Mouse (Mus musculus) ES-Bruce4 (cell line): ENCODE measurements at regions not wholly inside any gene's neighbourhood (a gene's known extent, or its start where the extent isn't known, plus 50 kb on each side); places are given as distances from the start of the nearest gene placed in this dataset.

Experiments
- H3K27ac ChIP-seq: 2 replicates; pipeline ENCODE4 v1.5.1; 2012; ENCODE audit warnings: low read length, inconsistent platforms; ENCODE audit not compliant: insufficient read depth
- H3K27me3 ChIP-seq: 2 replicates; pipeline ENCODE4 v1.6.1; 2012; ENCODE audit warnings: mild to moderate bottlenecking, low read length, inconsistent platforms; ENCODE audit not compliant: control insufficient read depth, poor library complexity, insufficient read depth, severe bottlenecking
- H3K36me3 ChIP-seq: 2 replicates; pipeline ENCODE4 v1.6.1; 2012; ENCODE audit warnings: inconsistent platforms, mild to moderate bottlenecking, low read length, moderate library complexity; ENCODE audit not compliant: control insufficient read depth, poor library complexity, insufficient read depth, severe bottlenecking
- H3K4me1 ChIP-seq: one replicate; pipeline ENCODE4 v1.8.1; 2011; ENCODE audit warnings: low read length; ENCODE audit not compliant: control insufficient read depth, insufficient read depth
- H3K4me3 ChIP-seq: 2 replicates; pipeline ENCODE4 v1.5.1; 2011; ENCODE audit warnings: low read depth, mild to moderate bottlenecking, low read length
- H3K9ac ChIP-seq: 2 replicates; pipeline ENCODE4 v1.6.1; 2012; ENCODE audit warnings: low read depth, mild to moderate bottlenecking, inconsistent platforms; ENCODE audit not compliant: poor library complexity, severe bottlenecking
- H3K9me3 ChIP-seq: replicated peaks from 2 replicates; pipeline ENCODE4 v1.6.1; 2012; ENCODE audit warnings: mild to moderate bottlenecking, low read length, inconsistent platforms; ENCODE audit not compliant: control insufficient read depth, poor library complexity, insufficient read depth, severe bottlenecking
- CTCF ChIP-seq: IDR thresholded peaks from one replicate; pipeline ENCODE4 v1.8.1; 2011; ENCODE audit warnings: low read depth, low read length
- EP300 ChIP-seq: IDR thresholded peaks from 2 replicates; pipeline ENCODE4 v1.6.1; 2011; ENCODE audit warnings: low read depth, low read length; ENCODE audit not compliant: insufficient read depth
- POLR2A ChIP-seq: IDR thresholded peaks from one replicate; pipeline ENCODE4 v1.8.1; 2011; ENCODE audit warnings: low read length; ENCODE audit not compliant: insufficient read depth

DNA sequence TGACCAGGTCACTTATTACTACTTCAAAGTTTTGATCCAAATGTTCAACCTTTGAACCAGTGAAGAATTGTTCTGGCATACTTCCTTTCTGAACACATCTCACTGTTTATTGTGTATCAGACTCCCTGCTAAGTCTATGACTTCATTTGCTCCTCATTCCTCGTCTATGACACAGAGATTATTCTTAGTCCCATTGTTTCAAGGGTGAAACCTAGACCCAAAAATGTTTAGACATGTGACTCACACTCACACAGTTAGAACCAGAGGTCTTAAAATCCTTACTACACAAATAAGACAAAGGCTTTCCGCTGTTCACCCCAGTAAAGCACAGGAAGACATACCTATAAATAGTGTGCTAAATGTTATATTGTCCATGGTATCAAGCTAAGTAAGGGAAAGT, 829.0 kb upstream of the Car8 start:
- Histone ChIP-seq H3K9ac (no peak overlapping the region), H3K36me3 (no peaks in the 10 kb centered on the region), H3K27ac (no peak overlapping the region), H3K27me3 (no peaks in the 10 kb centered on the region), H3K4me3 (no peak overlapping the region), H3K4me1 (no peaks in the 10 kb centered on the region), H3K9me3 (no peaks in the 10 kb centered on the region)
- TF ChIP-seq POLR2A, result no peak
- TF ChIP-seq EP300, result no peak
- TF ChIP-seq CTCF, result no peak

DNA sequence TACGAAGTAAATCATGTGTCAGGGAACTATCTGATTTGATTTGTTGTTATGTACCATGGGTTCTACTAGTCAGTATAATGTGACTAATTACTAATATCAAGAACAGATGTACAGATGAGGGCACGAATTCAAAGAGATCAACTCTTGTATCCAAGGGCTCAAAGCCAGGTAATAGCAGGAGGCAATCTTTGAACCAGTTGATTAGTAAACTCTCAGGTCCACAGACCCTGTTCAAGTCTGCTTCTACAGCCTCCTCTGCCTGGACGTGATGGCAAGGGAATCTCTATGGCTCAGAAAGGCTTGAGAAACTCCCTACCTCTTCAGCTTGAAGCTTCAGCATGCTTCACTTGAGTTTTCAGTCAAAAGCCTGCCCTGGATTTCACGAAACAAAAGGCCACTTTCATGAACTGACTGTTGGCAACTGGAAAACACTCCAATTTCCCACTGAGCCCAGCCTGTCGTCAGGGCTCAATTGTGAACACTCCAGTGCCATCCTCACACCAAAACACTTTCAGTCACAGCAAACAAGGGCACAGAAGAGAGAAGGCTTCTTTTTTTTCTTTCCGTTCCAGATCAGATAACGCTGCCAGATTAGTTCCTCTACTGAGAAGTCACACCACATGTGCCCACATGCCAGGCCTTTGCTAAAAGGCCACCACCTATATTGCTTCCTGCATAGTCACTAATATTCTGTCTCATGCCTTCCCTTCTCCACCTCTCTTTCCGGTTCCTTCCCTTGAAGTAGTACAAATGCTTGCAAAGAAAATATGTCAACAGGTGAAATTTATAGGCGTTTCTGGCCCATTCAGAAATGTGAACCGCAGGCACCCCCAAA, 827.4 kb upstream of the Car8 start:
- no peak overlapping the region for H3K9ac ChIP-seq
- no peak overlapping the region for H3K4me3 ChIP-seq
- no peaks in the 10 kb centered on the region for H3K27me3 ChIP-seq
- TF ChIP-seq EP300, result no peak
- no peak for TF ChIP-seq CTCF
- TF ChIP-seq POLR2A, result no peak
- no peaks in the 10 kb centered on the region for H3K4me1 ChIP-seq
- no peaks in the 10 kb centered on the region for H3K9me3 ChIP-seq
- H3K36me3 ChIP-seq, result no peaks in the 10 kb centered on the region
- H3K27ac ChIP-seq, result no peak overlapping the region

DNA sequence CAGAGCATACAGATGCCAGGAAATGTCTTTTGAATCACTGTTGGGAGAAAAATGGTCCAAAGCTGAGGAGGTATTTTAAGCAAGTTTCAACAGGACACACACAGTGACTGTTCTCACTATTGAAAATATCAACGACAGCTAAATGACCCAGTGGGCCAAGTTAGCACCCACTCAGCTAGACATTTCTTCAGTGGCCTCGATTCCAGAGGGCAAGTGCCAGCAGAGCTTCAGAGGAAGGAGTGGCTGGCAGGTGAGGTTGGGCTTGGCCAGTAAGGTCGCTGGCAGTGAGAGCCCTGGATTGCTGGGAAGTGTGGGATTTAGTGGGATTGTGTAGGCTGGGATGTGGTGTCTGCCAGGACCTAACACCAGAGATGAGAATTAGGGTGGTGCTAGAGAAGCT, 823.1 kb upstream of the Car8 start:
- Histone ChIP-seq H3K27me3 (no peaks in the 10 kb centered on the region), H3K36me3 (no peaks in the 10 kb centered on the region), H3K9ac (no peak overlapping the region), H3K4me1 (no peaks in the 10 kb centered on the region), H3K27ac (no peak overlapping the region), H3K9me3 (no peaks in the 10 kb centered on the region), H3K4me3 (no peak overlapping the region)
- TF ChIP-seq EP300 (no peak), CTCF (no peak), POLR2A (no peak)

DNA sequence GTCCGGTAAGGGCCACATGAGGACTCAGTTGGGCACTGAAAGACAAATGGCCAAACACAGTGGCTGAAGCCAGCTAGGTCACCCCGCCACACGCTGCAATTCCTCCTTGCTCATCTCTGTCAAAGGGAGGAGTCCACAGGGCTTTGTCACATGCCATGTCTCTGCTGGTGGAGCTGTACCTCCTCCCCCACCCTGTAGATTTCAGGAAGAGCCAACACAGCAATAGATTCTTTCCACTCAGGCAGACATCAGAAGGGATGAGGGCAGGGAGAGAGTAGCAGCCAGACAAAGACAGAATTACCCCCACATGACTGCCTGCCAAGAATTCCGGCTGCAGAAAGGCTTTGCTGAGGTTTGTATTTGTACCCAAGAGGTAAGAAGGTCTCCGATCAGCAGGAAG, 821.4 kb upstream of the Car8 start:
- no peak overlapping the region for H3K9ac ChIP-seq
- H3K27me3 ChIP-seq, result no peaks in the 10 kb centered on the region
- no peaks in the 10 kb centered on the region for H3K36me3 ChIP-seq
- no peak for TF ChIP-seq CTCF
- TF ChIP-seq POLR2A, result no peak
- TF ChIP-seq EP300, result no peak
- no peaks in the 10 kb centered on the region for H3K4me1 ChIP-seq
- no peaks in the 10 kb centered on the region for H3K9me3 ChIP-seq
- H3K4me3 ChIP-seq, result no peak overlapping the region
- H3K27ac ChIP-seq, result no peak overlapping the region

DNA sequence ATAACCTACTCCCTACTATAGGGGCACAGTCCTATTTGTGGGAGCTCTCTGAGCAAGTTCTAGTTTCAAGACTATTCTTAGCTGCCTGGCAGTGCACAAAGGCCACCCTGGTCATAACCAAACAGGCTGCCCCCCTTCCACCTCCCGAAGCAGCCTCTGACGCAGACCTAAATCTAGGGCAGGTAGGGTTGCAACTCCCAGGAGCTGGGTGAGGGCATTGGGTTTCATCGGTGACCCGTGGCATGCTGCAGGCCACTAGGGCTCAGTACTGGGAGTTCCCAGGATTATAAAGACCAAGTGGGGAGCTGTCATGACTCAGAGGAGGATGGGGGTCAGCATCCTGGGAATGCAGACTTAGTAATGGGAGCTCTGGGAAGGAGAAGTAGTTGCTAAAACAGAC, 818.8 kb upstream of the Car8 start:
- no peak overlapping the region for H3K9ac ChIP-seq
- H3K36me3 ChIP-seq, result no peaks in the 10 kb centered on the region
- TF ChIP-seq POLR2A, result no peak
- TF ChIP-seq EP300, result no peak
- TF ChIP-seq CTCF, result no peak
- H3K27me3 ChIP-seq, result no peaks in the 10 kb centered on the region
- H3K27ac ChIP-seq, result no peak overlapping the region
- no peaks in the 10 kb centered on the region for H3K9me3 ChIP-seq
- H3K4me1 ChIP-seq, result no peaks in the 10 kb centered on the region
- H3K4me3 ChIP-seq, result no peak overlapping the region

DNA sequence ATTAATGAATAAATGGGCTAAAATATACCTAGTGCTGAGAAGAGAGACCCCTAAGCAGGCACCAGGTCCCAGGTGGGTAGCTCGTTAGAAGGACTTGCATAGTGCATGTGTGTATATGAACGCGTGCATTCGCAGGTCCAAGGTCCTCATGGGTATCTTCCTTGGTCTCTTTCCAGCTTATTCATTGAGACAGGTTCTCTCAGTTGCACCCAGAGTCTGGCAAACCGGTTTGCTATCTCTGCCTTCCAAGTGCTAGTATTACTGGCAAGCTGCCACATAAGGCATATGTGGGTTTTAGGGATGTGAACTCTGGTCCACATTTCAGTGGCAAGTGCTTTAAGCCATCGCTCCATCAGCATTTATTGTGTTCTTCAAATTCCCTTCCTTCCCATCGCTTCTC, 818.3 kb upstream of the Car8 start:
- H3K9ac ChIP-seq, result no peak overlapping the region
- H3K9me3 ChIP-seq, result no peaks in the 10 kb centered on the region
- H3K4me1 ChIP-seq, result no peaks in the 10 kb centered on the region
- TF ChIP-seq POLR2A (no peak), CTCF (no peak), EP300 (no peak)
- no peaks in the 10 kb centered on the region for H3K27me3 ChIP-seq
- no peak overlapping the region for H3K4me3 ChIP-seq
- H3K27ac ChIP-seq, result no peak overlapping the region
- H3K36me3 ChIP-seq, result no peaks in the 10 kb centered on the region
